Mouse (Mus musculus) spleen, postnatal 10 days (tissue): ENCODE data around the gene Gm10134.
"Not testable (repeated sequence)": the region's sequence is repeated elsewhere in the genome, so short reads cannot be mapped to it uniquely, and the experiment has no call there.

ENCODE experiments used
- DNase-seq, 2 experiments: peaks; one replicate each; pipeline ENCODE4 v3.0.0; 2021 to 2022; ENCODE audit warnings: low spot score in 2 of 2

Gene Gm10134

GRCm38 (mm10) chr2:28504676-28505075, 1.2 kb upstream of the Gm10134 start:
- DNase-seq, result no peak

- DNase-seq, result no peak
These were observed 396 bp downstream of the Gm10134 start for GRCm38 (mm10) chr2:28506291-28506690.

- not testable (repeated sequence) for DNase-seq
These were observed 5.7 kb downstream of the Gm10134 start for GRCm38 (mm10) chr2:28511600-28511999.

GRCm38 (mm10) chr2:28512798-28513401, 7.0 kb downstream of the Gm10134 start, which contains the start of gene Ralgds:
TSS of gene Ralgds (plus strand) at chr2:28513125.
- peak in 1 of 2 experiments; percentile 48 for DNase-seq

GRCm38 (mm10) chr2:28513431-28514370, 7.8 kb downstream of the Gm10134 start:
- DNase-seq, result peak in 1 of 2 experiments; percentile 33

GRCm38 (mm10) chr2:28514489-28514888, 8.6 kb downstream of the Gm10134 start:
- peak; percentile 68 to 88 for DNase-seq

- peak; percentile 70 to 89 for DNase-seq
These were observed 11.5 kb downstream of the Gm10134 start for GRCm38 (mm10) chr2:28517206-28517909.

GRCm38 (mm10) chr2:28518231-28518630, 12.3 kb downstream of the Gm10134 start:
- DNase-seq, result no peak

GRCm38 (mm10) chr2:28520581-28520980, 14.7 kb downstream of the Gm10134 start:
- no peak for DNase-seq

GRCm38 (mm10) chr2:28521571-28522151, 15.8 kb downstream of the Gm10134 start:
- DNase-seq, result no peak

GRCm38 (mm10) chr2:28522166-28522565, 16.3 kb downstream of the Gm10134 start:
- no peak for DNase-seq

- peak in 1 of 2 experiments; percentile 47 for DNase-seq
These were observed 17.8 kb downstream of the Gm10134 start for GRCm38 (mm10) chr2:28523643-28524117.

- no peak for DNase-seq
These were observed 18.5 kb downstream of the Gm10134 start for GRCm38 (mm10) chr2:28524406-28524805.

GRCm38 (mm10) chr2:28525219-28525942, 19.5 kb downstream of the Gm10134 start:
- no peak for DNase-seq

- DNase-seq, result peak in 1 of 2 experiments; percentile 57
These were observed 20.3 kb downstream of the Gm10134 start for GRCm38 (mm10) chr2:28525943-28526876.

- no peak for DNase-seq
These were observed 21.8 kb downstream of the Gm10134 start for GRCm38 (mm10) chr2:28527436-28528353.

- no peak for DNase-seq
These were observed 22.4 kb downstream of the Gm10134 start for GRCm38 (mm10) chr2:28528354-28528730.

GRCm38 (mm10) chr2:28529856-28530255, 24.0 kb downstream of the Gm10134 start:
- DNase-seq, result no peak

GRCm38 (mm10) chr2:28530311-28530710, 24.4 kb downstream of the Gm10134 start:
- no peak for DNase-seq
